Mouse (Mus musculus) midbrain, embryonic 15.5 days (tissue): Measurements from ENCODE around the gene Vwde. TPM values are rescaled to one million over a fixed set of nuclear protein-coding genes. Genes with fewer than 3 reads are reported as not detected.

ENCODE experiments used
- ATAC-seq: fragments of 200-750 bp; cut with Nextera tagmentation; replicated peaks from 2 replicates; pipeline ENCODE4 v1.8.0; 2017; ENCODE audit warnings: moderate TSS enrichment
- H3K27ac ChIP-seq: fragments of 300-500 bp; sonication (generic); 2 replicates; pipeline ENCODE4 v1.5.1; 2015; ENCODE audit warnings: mild to moderate bottlenecking, inconsistent platforms
- H3K27me3 ChIP-seq: fragments of 300-500 bp; sonication (generic); replicated peaks from 2 replicates; pipeline ENCODE4 v1.6.1; 2015; ENCODE audit warnings: inconsistent platforms
- H3K36me3 ChIP-seq: fragments of 300-500 bp; sonication (generic); replicated peaks from 2 replicates; pipeline ENCODE4 v1.6.1; 2015; ENCODE audit warnings: inconsistent platforms
- H3K4me1 ChIP-seq: fragments of 300-500 bp; sonication (generic); 2 replicates; pipeline ENCODE4 v1.6.1; 2015; ENCODE audit warnings: inconsistent platforms
- H3K4me2 ChIP-seq: fragments of 300-500 bp; sonication (generic); 2 replicates; pipeline ENCODE4 v1.6.1; 2015; ENCODE audit warnings: inconsistent platforms, mild to moderate bottlenecking, moderate library complexity
- H3K4me3 ChIP-seq: fragments of 300-500 bp; sonication (generic); 2 replicates; pipeline ENCODE4 v1.5.1; 2015; ENCODE audit warnings: mild to moderate bottlenecking, inconsistent platforms
- H3K9ac ChIP-seq: fragments of 300-500 bp; sonication (generic); 2 replicates; pipeline ENCODE4 v1.6.1; 2015; ENCODE audit warnings: mild to moderate bottlenecking, inconsistent platforms
- H3K9me3 ChIP-seq: fragments of 300-500 bp; sonication (generic); 2 replicates; pipeline ENCODE4 v1.6.1; 2016; ENCODE audit warnings: inconsistent platforms
- WGBS: fragments of 180-500 bp; shearing (Covaris S2); methylation state at CpG from one replicate; pipeline ENCODE4 v1.1.7; 2015; ENCODE audit warnings: mixed read lengths; 5-methylcytosine and 5-hydroxymethylcytosine counted together
- polyA plus RNA-seq: library from polyadenylated mRNA; unstranded; fragments of >200 nt; fragmentation: Nextera tagmentation; extraction: Ambion mirVana; gene quantifications from 2 replicates; pipeline ENCODE4 v1.2.1, GENCODE M21; 2015

The Vwde gene
- polyA plus RNA-seq, result 0.09 TPM in 2 replicates

- ATAC-seq, result peak; percentile 72
- no peaks in the 10 kb centered on the region for H3K27me3 ChIP-seq
- H3K4me2 ChIP-seq, result peak within 1 kb of the TSS; percentile 53
- no peak within 1 kb of the TSS for H3K9ac ChIP-seq
- no peaks in the 10 kb centered on the region for H3K9me3 ChIP-seq
- no peak within 1 kb of the TSS for H3K27ac ChIP-seq
- no peaks in the 10 kb centered on the region for H3K4me1 ChIP-seq
- whole genome bisulfite sequencing, result 21% methylated on average over 15 of the region's 15 CpGs
- no peaks in the 10 kb centered on the region for H3K36me3 ChIP-seq
- H3K4me3 ChIP-seq, result peak within 1 kb of the TSS; percentile 29
These were observed at the start of gene Vwde for GRCm38 (mm10) chr6:13224596-13225227. TSS of gene Vwde (minus strand) at chr6:13224965.

- H3K4me1 ChIP-seq, result no peaks in the 10 kb centered on the region
- no peaks in the 10 kb centered on the region for H3K27me3 ChIP-seq
- 93% methylated on average over 4 of the region's 4 CpGs for WGBS
- no peaks in the 10 kb centered on the region for H3K36me3 ChIP-seq
- no peak overlapping the region for H3K9ac ChIP-seq
- no peaks in the 10 kb centered on the region for H3K9me3 ChIP-seq
- no peak for ATAC-seq
- no peak overlapping the region for H3K4me3 ChIP-seq
- H3K4me2 ChIP-seq, result no peak overlapping the region
- H3K27ac ChIP-seq, result no peak overlapping the region
These were observed 30.6 kb upstream of the Vwde start for GRCm38 (mm10) chr6:13255341-13255740.

GRCm38 (mm10) chr6:13248317-13248969 lies 23.7 kb upstream of the Vwde start:
- Histone ChIP-seq H3K36me3 (no peaks in the 10 kb centered on the region), H3K4me3 (no peak overlapping the region), H3K27me3 (no peaks in the 10 kb centered on the region), H3K27ac (no peak overlapping the region), H3K9me3 (no peaks in the 10 kb centered on the region), H3K4me1 (no peaks in the 10 kb centered on the region), H3K9ac (no peak overlapping the region), H3K4me2 (no peak overlapping the region)
- 70% methylated on average over 4 of the region's 4 CpGs for WGBS
- ATAC-seq, result no peak

- Histone ChIP-seq H3K27ac (no peak overlapping the region), H3K4me1 (no peaks in the 10 kb centered on the region), H3K9me3 (no peaks in the 10 kb centered on the region), H3K27me3 (no peaks in the 10 kb centered on the region), H3K9ac (no peak overlapping the region), H3K36me3 (no peaks in the 10 kb centered on the region), H3K4me3 (no peak overlapping the region), H3K4me2 (no peak overlapping the region)
- WGBS, result 37% methylated on average over 6 of the region's 6 CpGs
- ATAC-seq, result no peak; the same call in 1 of the 2 replicates
These were observed 18.6 kb downstream of the Vwde start for GRCm38 (mm10) chr6:13206157-13206556.

GRCm38 (mm10) chr6:13197486-13197885 lies 27.3 kb downstream of the Vwde start:
- WGBS, result 90% methylated on average over 3 of the region's 3 CpGs
- Histone ChIP-seq H3K9ac (no peak overlapping the region), H3K27ac (no peak overlapping the region), H3K27me3 (no peaks in the 10 kb centered on the region), H3K4me3 (no peak overlapping the region), H3K4me2 (no peak overlapping the region), H3K4me1 (no peaks in the 10 kb centered on the region), H3K36me3 (no peaks in the 10 kb centered on the region), H3K9me3 (no peaks in the 10 kb centered on the region)
- no peak for ATAC-seq

- 91% methylated on average over 11 of the region's 11 CpGs for WGBS
- H3K4me2 ChIP-seq, result no peak overlapping the region
- no peaks in the 10 kb centered on the region for H3K36me3 ChIP-seq
- H3K4me1 ChIP-seq, result no peaks in the 10 kb centered on the region
- H3K27me3 ChIP-seq, result no peaks in the 10 kb centered on the region
- no peak overlapping the region for H3K27ac ChIP-seq
- H3K9me3 ChIP-seq, result no peaks in the 10 kb centered on the region
- no peak overlapping the region for H3K4me3 ChIP-seq
- no peak overlapping the region for H3K9ac ChIP-seq
- no peak for ATAC-seq
These were observed 37.9 kb downstream of the Vwde start for GRCm38 (mm10) chr6:13186836-13187235.

- WGBS, result 86% methylated on average over 3 of the region's 3 CpGs
- no peak for ATAC-seq
- no peaks in the 10 kb centered on the region for H3K27me3 ChIP-seq
These were observed 44.7 kb downstream of the Vwde start for GRCm38 (mm10) chr6:13180061-13180460.

GRCm38 (mm10) chr6:13169459-13170150 lies 55.2 kb downstream of the Vwde start:
- Histone ChIP-seq H3K27me3 (no peaks in the 10 kb centered on the region), H3K4me2 (no peak overlapping the region), H3K27ac (no peak overlapping the region), H3K36me3 (no peaks in the 10 kb centered on the region), H3K9me3 (no peaks in the 10 kb centered on the region), H3K4me3 (no peak overlapping the region), H3K4me1 (no peaks in the 10 kb centered on the region), H3K9ac (no peak overlapping the region)
- WGBS, result 73% methylated on average over 3 of the region's 3 CpGs
- ATAC-seq, result no peak

More at GRCm38 (mm10) chr6:13180061-13180460, 44.7 kb downstream of the Vwde start:
- Histone ChIP-seq H3K4me2 (no peak overlapping the region), H3K4me3 (no peak overlapping the region), H3K36me3 (no peaks in the 10 kb centered on the region), H3K4me1 (no peaks in the 10 kb centered on the region), H3K27ac (no peak overlapping the region), H3K9me3 (no peaks in the 10 kb centered on the region), H3K9ac (no peak overlapping the region)

GRCm38 (mm10) chr6:13166240-13166937 lies 58.4 kb downstream of the Vwde start:
- no peaks in the 10 kb centered on the region for H3K9me3 ChIP-seq
- 68% methylated on average over 9 of the region's 9 CpGs for WGBS

GRCm38 (mm10) chr6:13159437-13159836 lies 65.3 kb downstream of the Vwde start:
- H3K4me3 ChIP-seq, result no peak overlapping the region
- no peaks in the 10 kb centered on the region for H3K36me3 ChIP-seq
- H3K9ac ChIP-seq, result no peak overlapping the region
- WGBS, result 87% methylated on average over 2 of the region's 2 CpGs
- no peaks in the 10 kb centered on the region for H3K9me3 ChIP-seq
- no peaks in the 10 kb centered on the region for H3K27me3 ChIP-seq
- H3K4me1 ChIP-seq, result no peaks in the 10 kb centered on the region
- H3K4me2 ChIP-seq, result no peak overlapping the region
- peak; percentile 75 for ATAC-seq
- H3K27ac ChIP-seq, result no peak overlapping the region

More at GRCm38 (mm10) chr6:13166240-13166937, 58.4 kb downstream of the Vwde start:
- no peaks in the 10 kb centered on the region for H3K4me1 ChIP-seq
- ATAC-seq, result no peak
- no peaks in the 10 kb centered on the region for H3K36me3 ChIP-seq
- H3K27me3 ChIP-seq, result no peaks in the 10 kb centered on the region
- no peak overlapping the region for H3K4me2 ChIP-seq
- no peak overlapping the region for H3K27ac ChIP-seq
- H3K4me3 ChIP-seq, result no peak overlapping the region
- no peak overlapping the region for H3K9ac ChIP-seq

- H3K27me3 ChIP-seq, result no peaks in the 10 kb centered on the region
- H3K4me2 ChIP-seq, result no peak overlapping the region
- no peak overlapping the region for H3K4me3 ChIP-seq
- no peaks in the 10 kb centered on the region for H3K9me3 ChIP-seq
- ATAC-seq, result peak; percentile 30; the same call in 1 of the 2 replicates
- WGBS, result 97% methylated on average over 9 of the region's 9 CpGs
- no peak overlapping the region for H3K27ac ChIP-seq
- H3K4me1 ChIP-seq, result no peaks in the 10 kb centered on the region
- H3K36me3 ChIP-seq, result no peaks in the 10 kb centered on the region
- no peak overlapping the region for H3K9ac ChIP-seq
These were observed 70.7 kb downstream of the Vwde start for GRCm38 (mm10) chr6:13153888-13154697.
